Mouse (Mus musculus): Measurements from ENCODE around the gene Dnajc8.
"Not testable (repeated sequence)": the region's sequence is repeated elsewhere in the genome, so short reads cannot be mapped to it uniquely, and the experiment has no call there.

The Dnajc8 gene

GRCm38 (mm10) chr4:132515369-132516155 is 19.8 kb upstream of the Dnajc8 start:
- DNase-seq = peak; percentile 88

GRCm38 (mm10) chr4:132518066-132518465 is 17.3 kb upstream of the Dnajc8 start:
- no peak for DNase-seq

GRCm38 (mm10) chr4:132519188-132519587 is 16.2 kb upstream of the Dnajc8 start:
- DNase-seq = no peak

- DNase-seq = no peak
Observed at GRCm38 (mm10) chr4:132524321-132524741, 11.0 kb upstream of the Dnajc8 start.

GRCm38 (mm10) chr4:132524808-132525207 is 10.5 kb upstream of the Dnajc8 start:
- DNase-seq = no peak

GRCm38 (mm10) chr4:132526678-132527077 is 8.7 kb upstream of the Dnajc8 start:
- DNase-seq = peak; percentile 16

GRCm38 (mm10) chr4:132527917-132528522 is 7.3 kb upstream of the Dnajc8 start:
- DNase-seq = no peak

GRCm38 (mm10) chr4:132529344-132529743 is 6.0 kb upstream of the Dnajc8 start:
- no peak for DNase-seq

GRCm38 (mm10) chr4:132530033-132530804 is 5.1 kb upstream of the Dnajc8 start:
- no peak for DNase-seq

GRCm38 (mm10) chr4:132532496-132532895 is 2.9 kb upstream of the Dnajc8 start:
- DNase-seq = no peak

- DNase-seq = peak; percentile 87
Observed at GRCm38 (mm10) chr4:132532981-132533916, 2.1 kb upstream of the Dnajc8 start, which contains the start of gene Atpif1. Gene Atpif1, minus strand, starts transcription at chr4:132533659.

- no peak for DNase-seq
Observed at GRCm38 (mm10) chr4:132539481-132539880, 4.1 kb downstream of the Dnajc8 start.

- no peak for DNase-seq
Observed at GRCm38 (mm10) chr4:132541413-132541812, 6.1 kb downstream of the Dnajc8 start.

- DNase-seq = no peak
Observed at GRCm38 (mm10) chr4:132542724-132543123, 7.4 kb downstream of the Dnajc8 start.

- DNase-seq = peak; percentile 62
Observed at GRCm38 (mm10) chr4:132545851-132546250, 10.5 kb downstream of the Dnajc8 start.

- no peak for DNase-seq
Observed at GRCm38 (mm10) chr4:132554221-132554620, 18.9 kb downstream of the Dnajc8 start.

- DNase-seq = no peak
Observed at GRCm38 (mm10) chr4:132554653-132555052, 19.3 kb downstream of the Dnajc8 start.

- not testable (repeated sequence) for DNase-seq
Observed at GRCm38 (mm10) chr4:132555550-132555949, 20.2 kb downstream of the Dnajc8 start.

GRCm38 (mm10) chr4:132563261-132563660 is 27.9 kb downstream of the Dnajc8 start:
- DNase-seq = no peak

GRCm38 (mm10) chr4:132563965-132564364 is 28.6 kb downstream of the Dnajc8 start, which contains the start of gene Ptafr:
Gene Ptafr, plus strand, starts transcription at chr4:132564067.
- DNase-seq = no peak

- no peak for DNase-seq
Observed at GRCm38 (mm10) chr4:132565089-132565747, 29.9 kb downstream of the Dnajc8 start.

GRCm38 (mm10) chr4:132567361-132567779 is 32.0 kb downstream of the Dnajc8 start:
- no peak for DNase-seq

Data from thymus, postnatal 25 days (tissue).